Mouse (Mus musculus): Measurements from ENCODE around the gene Il33. TPM values are rescaled to one million over a fixed set of nuclear protein-coding genes. Genes with fewer than 3 reads are reported as not detected.

Il33 gene
- polyA plus RNA-seq (2016; fragmentation: Nextera tagmentation; extraction: Ambion mirVana), result 1.0 TPM in 2 replicates

DNA sequence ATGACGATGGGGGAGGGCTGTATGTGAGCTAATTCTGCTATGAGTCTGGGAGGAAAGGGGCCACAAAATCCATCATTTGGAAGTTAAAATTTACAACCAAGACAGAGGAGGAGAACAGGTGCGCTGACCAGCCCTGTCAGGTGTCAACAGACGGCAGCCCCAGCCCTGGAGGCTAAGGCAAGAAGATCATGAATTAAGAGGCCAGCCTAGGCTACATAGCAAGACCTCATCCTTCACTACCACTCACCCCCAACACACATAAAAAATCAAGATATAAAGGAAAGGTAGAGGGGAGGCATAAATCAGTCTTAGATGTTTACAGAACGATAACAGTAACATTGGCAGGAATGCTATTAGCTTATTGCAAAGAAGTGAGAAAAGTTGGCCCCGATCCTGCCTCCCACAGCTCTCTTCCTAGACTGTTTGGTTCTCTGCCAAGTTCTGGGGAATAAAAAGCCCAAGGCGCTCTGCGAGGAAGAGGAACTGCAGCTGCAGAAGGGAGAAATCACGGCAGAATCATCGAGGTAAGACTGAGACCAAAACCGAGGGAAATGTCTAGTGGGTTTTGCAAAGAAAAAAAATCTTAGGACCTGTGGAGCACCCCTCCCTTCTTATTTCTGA lies at the start of gene Il33:
Gene Il33 (plus strand): TSS at position 477 of the 621 bp plus-strand sequence.
- 63% methylated on average over 10 of the region's 10 CpGs for WGBS
- no peak within 1 kb of the TSS for H3K27ac ChIP-seq

DNA sequence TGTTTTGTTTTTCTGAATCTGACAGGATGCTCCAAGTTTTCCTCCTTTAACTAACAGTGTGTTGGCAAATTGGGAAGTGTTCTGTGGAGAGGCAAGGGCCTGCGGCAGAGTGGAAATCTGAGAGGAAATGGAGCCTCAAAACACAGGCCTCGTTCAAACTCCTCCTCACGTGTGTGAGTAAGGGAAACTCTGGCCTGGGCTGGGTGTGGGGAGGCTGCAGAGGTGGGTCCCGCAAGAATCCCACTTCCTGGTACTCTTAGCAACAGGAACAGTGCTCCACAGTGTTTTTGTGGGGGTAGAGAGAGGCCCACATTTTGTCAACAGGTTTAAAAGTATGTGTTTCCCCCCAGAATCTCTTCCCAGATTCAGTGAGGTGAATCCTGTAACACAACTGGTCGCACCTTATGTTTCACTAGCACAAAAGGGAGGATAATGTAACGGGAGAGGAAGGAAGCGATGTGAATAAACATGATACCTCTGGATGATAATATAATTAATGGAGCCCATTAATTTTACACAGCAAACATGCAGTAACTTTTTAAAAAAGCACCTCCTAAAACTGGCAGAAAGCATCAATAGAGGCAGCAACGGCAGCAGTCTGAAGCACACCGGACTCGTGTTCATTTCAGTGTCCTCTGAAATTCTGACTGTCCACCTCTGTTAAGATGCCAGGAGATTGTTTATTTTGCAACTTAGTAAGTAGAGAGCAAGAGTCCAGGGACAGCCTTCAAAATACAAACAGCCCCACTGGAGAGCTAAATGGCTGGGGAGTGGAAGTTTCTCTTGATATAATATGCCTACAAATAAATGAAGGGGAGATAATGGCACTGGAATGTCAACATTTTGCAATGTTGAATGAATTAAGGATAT lies 47.3 kb upstream of the Il33 start:
- Histone ChIP-seq H3K4me3 (no peak overlapping the region), H3K4me2 (replicated peaks) (no peak overlapping the region), H3K9me3 (0 out of 2 replicates have a peak, but pooled peaks cover 5% of the 10 kb centered on the region), H3K36me3 (no peaks in the 10 kb centered on the region), H3K4me1 (no peaks in the 10 kb centered on the region), H3K9ac (no peak overlapping the region), H3K27me3 (replicated peaks) (no peaks in the 10 kb centered on the region), H3K27ac (no peak overlapping the region)
- no peak for ATAC-seq (ENCODE audit: low FRiP score, low read depth)
- 80% methylated on average over 10 of the region's 10 CpGs for WGBS

More for the DNA sequence above, at the start of gene Il33:
- Histone ChIP-seq H3K9ac (no peak within 1 kb of the TSS), H3K36me3 (no peaks in the 10 kb centered on the region), H3K4me3 (no peak within 1 kb of the TSS), H3K4me1 (no peaks in the 10 kb centered on the region), H3K9me3 (no peaks in the 10 kb centered on the region), H3K4me2 (replicated peaks) (no peak within 1 kb of the TSS), H3K27me3 (replicated peaks) (no peaks in the 10 kb centered on the region)
- ATAC-seq (ENCODE audit: low FRiP score, low read depth), result no peak

DNA sequence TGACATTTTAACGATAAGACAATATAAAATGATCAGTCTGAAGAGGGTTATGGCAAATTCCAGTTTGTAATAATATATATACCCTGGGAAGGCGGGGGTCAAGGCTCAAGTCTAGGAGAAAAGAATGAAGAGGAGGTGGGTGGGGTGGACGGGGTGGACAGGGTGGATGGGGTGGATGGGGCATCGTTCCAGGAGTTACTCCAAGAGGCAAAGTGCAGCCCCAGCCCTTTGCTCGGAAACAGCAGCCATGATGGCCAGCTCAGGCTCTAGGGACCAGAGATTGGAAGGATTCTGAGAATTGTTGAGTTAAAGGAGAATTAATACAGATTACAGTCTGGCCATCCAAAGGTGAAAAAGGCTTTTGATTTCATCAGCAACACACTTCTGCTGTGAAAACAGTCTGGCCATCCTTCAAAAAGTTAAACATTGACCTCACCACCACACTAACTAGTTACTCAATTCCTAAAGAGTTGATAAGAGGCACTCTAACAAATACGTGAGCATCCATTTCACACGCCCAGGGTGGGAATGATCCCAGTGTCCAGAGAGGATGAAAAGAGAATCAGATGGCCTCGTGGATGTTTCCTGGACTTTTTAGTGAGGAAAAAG lies 45.9 kb upstream of the Il33 start:
- no peak for ATAC-seq (ENCODE audit: low FRiP score, low read depth)
- H3K27ac ChIP-seq, result no peak overlapping the region
- no peaks in the 10 kb centered on the region for H3K27me3 ChIP-seq (replicated peaks)
- H3K4me1 ChIP-seq, result no peaks in the 10 kb centered on the region
- H3K36me3 ChIP-seq, result no peaks in the 10 kb centered on the region
- H3K9me3 ChIP-seq, result 0 out of 2 replicates have a peak, but pooled peaks cover 5% of the 10 kb centered on the region
- H3K4me2 ChIP-seq (replicated peaks), result no peak overlapping the region
- no peak overlapping the region for H3K9ac ChIP-seq
- H3K4me3 ChIP-seq, result no peak overlapping the region
- WGBS, result 84% methylated on average over 8 of the region's 8 CpGs

DNA sequence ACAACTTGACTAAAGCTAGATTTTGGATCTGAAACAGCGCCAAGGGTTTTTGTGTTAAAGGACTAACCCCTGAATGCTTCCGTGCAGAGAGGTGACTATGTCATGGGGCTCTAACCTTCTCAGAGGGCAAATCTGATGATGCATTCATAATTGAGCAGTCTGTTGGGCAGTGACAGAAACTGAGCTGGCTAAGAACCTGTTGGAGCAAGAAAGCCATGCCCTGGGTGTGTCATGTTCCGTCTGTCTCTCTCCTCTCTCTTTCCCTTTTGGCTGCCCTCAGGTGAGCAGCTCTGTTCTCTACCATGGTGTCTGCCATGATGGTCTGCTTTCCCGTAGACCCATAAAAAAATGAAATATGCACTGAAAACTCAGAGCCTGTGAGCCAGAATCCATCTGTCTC lies 44.0 kb upstream of the Il33 start:
- WGBS, result 92% methylated on average over 4 of the region's 4 CpGs
- no peak overlapping the region for H3K4me3 ChIP-seq

DNA sequence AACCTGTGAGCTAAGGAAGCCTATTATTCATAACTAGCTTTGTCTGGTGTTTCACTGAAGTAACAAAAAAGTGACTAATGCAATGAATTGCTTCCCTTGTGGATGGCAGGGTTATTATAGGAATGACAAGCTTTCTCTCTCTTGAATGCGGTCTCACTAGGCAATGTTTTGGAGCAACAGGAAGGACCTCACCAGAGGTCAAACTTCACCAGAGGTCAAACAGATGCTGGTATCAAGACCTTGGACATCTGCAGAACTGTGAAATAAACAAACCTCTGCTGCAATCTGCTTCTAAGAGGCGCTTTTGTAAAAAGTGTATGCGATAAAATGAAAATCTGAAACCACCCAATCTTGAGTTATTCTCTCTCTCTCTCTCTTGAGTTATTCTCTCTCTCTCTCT lies 42.2 kb upstream of the Il33 start:
- Histone ChIP-seq H3K27me3 (replicated peaks) (no peaks in the 10 kb centered on the region), H3K4me2 (replicated peaks) (no peak overlapping the region), H3K36me3 (no peaks in the 10 kb centered on the region), H3K9me3 (no peaks in the 10 kb centered on the region), H3K4me3 (no peak overlapping the region), H3K9ac (no peak overlapping the region), H3K4me1 (no peaks in the 10 kb centered on the region), H3K27ac (no peak overlapping the region)
- 87% methylated on average over 3 of the region's 3 CpGs for WGBS
- no peak for ATAC-seq (ENCODE audit: low FRiP score, low read depth)

More for the DNA sequence above, 44.0 kb upstream of the Il33 start:
- Histone ChIP-seq H3K4me2 (replicated peaks) (no peak overlapping the region), H3K36me3 (no peaks in the 10 kb centered on the region), H3K4me1 (no peaks in the 10 kb centered on the region), H3K9me3 (no peaks in the 10 kb centered on the region), H3K27ac (no peak overlapping the region), H3K9ac (no peak overlapping the region), H3K27me3 (replicated peaks) (no peaks in the 10 kb centered on the region)
- no peak for ATAC-seq (ENCODE audit: low FRiP score, low read depth)

DNA sequence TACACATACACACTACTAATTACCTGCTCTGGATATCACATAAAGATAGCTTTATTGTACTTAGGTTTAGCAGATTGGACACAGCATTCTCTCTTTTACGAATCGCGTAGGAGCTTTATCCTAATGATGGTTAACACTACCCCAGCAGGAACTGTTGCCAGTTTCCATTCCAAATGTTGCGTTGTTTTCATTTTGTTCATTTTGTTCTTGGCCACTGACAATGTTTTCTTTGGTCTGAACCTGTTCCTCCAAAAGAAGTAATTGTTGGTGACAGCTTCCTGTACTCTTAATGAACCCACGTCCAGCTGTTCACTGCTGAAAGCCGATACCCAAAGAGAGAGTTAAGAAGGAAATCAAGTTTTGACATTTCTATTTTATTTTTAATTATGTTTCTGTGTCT lies 39.4 kb upstream of the Il33 start:
- no peak for ATAC-seq (ENCODE audit: low FRiP score, low read depth)
- Histone ChIP-seq H3K27ac (no peak overlapping the region), H3K9ac (no peak overlapping the region), H3K4me3 (no peak overlapping the region), H3K36me3 (no peaks in the 10 kb centered on the region), H3K27me3 (replicated peaks) (no peaks in the 10 kb centered on the region), H3K9me3 (no peaks in the 10 kb centered on the region), H3K4me1 (no peaks in the 10 kb centered on the region), H3K4me2 (replicated peaks) (no peak overlapping the region)
- WGBS, result 89% methylated on average over 6 of the region's 6 CpGs

DNA sequence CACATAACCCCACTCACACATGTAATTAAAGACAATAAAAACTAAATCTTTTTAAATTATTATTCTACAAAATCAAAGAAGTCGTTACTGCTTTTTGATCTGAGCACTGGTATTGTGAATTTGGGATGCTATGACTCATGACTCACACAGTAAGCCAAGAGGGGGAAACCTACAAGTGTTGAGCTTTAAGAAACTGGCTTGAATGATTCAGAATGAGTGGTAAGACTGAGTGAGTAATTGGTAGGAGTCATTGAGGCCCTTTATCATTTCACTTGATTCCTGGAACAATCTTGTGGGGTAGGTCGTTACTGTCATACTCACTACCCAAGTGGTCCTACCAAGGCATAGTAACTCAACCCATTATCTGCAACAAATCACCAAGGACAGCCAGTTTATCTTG lies 37.4 kb upstream of the Il33 start:
- 87% methylated on average over 2 of the region's 2 CpGs for WGBS
- H3K4me3 ChIP-seq, result no peak overlapping the region
- no peaks in the 10 kb centered on the region for H3K9me3 ChIP-seq
- H3K4me2 ChIP-seq (replicated peaks), result no peak overlapping the region
- H3K36me3 ChIP-seq, result no peaks in the 10 kb centered on the region
- H3K27ac ChIP-seq, result no peak overlapping the region
- H3K4me1 ChIP-seq, result no peaks in the 10 kb centered on the region
- H3K27me3 ChIP-seq (replicated peaks), result no peaks in the 10 kb centered on the region
- no peak for ATAC-seq (ENCODE audit: low FRiP score, low read depth)
- H3K9ac ChIP-seq, result no peak overlapping the region

DNA sequence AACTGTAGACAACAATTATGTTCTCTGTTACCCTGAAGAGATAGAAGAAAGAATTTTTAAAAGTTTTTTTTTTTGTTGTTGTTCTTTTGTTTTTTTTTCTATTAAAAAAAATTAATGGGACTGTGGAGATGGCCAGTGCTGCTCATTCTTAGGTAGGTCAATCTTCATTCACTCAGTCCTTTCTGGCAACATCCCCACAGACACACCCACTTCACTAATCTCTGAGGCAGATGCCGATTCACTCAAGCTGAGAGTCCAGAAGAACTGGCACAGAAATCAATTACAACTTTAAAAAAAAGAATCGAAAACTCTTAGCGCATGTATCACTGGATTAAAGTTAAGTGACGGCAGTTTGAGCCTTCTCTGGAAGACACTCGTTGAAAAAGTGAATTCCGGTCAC lies 36.0 kb upstream of the Il33 start:
- H3K4me1 ChIP-seq, result no peaks in the 10 kb centered on the region
- ATAC-seq (ENCODE audit: low FRiP score, low read depth), result no peak
- no peak overlapping the region for H3K27ac ChIP-seq
- 92% methylated on average over 6 of the region's 6 CpGs for WGBS
- no peaks in the 10 kb centered on the region for H3K27me3 ChIP-seq (replicated peaks)
- H3K36me3 ChIP-seq, result no peaks in the 10 kb centered on the region
- H3K4me2 ChIP-seq (replicated peaks), result no peak overlapping the region
- no peak overlapping the region for H3K9ac ChIP-seq
- no peaks in the 10 kb centered on the region for H3K9me3 ChIP-seq
- H3K4me3 ChIP-seq, result no peak overlapping the region

DNA sequence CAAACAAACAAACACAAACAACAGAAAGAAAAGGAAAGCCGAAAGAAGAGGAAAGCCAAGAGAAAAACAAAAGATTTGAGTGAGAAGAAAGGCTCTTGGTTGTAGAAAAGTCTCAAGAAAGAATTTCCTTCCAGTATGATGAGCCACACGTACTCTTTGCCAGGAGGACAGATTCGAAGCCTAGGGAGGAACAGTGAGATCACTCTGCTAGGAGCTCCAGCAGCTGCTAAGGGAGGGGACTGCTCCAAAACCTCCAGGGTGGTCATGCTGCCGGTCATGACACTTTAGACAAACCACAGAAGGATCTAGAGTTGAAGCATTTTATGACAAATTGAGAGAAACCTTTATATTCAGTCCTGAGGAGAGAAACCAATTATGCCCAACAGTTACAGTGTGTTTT lies 32.9 kb upstream of the Il33 start:
- Histone ChIP-seq H3K9me3 (no peaks in the 10 kb centered on the region), H3K27me3 (replicated peaks) (no peaks in the 10 kb centered on the region), H3K36me3 (no peaks in the 10 kb centered on the region), H3K4me3 (no peak overlapping the region), H3K9ac (no peak overlapping the region), H3K4me2 (replicated peaks) (no peak overlapping the region), H3K4me1 (no peaks in the 10 kb centered on the region), H3K27ac (no peak overlapping the region)
- 75% methylated on average over 4 of the region's 4 CpGs for WGBS
- no peak for ATAC-seq (ENCODE audit: low FRiP score, low read depth)

DNA sequence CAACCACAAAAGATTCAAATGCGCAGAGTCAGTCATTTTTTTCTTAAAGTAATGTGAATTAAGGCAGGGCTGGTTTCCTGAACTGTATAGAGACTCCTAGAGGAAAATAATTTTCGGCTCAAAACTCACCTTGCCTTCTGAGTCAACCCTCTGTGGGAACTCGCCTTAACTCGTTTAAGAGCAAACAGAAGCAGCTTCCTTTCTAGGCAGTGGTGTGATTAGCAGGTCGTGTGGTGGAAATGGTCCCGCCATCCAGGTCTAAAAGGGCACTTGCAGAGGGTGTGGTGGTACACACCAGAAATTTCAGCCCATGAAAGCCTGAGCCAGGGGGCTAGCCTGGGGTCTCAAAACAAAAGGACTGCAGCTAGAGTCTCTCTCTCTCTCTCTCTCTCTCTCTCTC lies 32.1 kb upstream of the Il33 start:
- H3K4me2 ChIP-seq (replicated peaks), result no peak overlapping the region
- 78% methylated on average over 6 of the region's 6 CpGs for WGBS
- no peaks in the 10 kb centered on the region for H3K36me3 ChIP-seq
- no peaks in the 10 kb centered on the region for H3K9me3 ChIP-seq
- no peaks in the 10 kb centered on the region for H3K27me3 ChIP-seq (replicated peaks)
- no peak overlapping the region for H3K4me3 ChIP-seq
- H3K27ac ChIP-seq, result no peak overlapping the region
- ATAC-seq (ENCODE audit: low FRiP score, low read depth), result no peak
- no peak overlapping the region for H3K9ac ChIP-seq
- no peaks in the 10 kb centered on the region for H3K4me1 ChIP-seq

DNA sequence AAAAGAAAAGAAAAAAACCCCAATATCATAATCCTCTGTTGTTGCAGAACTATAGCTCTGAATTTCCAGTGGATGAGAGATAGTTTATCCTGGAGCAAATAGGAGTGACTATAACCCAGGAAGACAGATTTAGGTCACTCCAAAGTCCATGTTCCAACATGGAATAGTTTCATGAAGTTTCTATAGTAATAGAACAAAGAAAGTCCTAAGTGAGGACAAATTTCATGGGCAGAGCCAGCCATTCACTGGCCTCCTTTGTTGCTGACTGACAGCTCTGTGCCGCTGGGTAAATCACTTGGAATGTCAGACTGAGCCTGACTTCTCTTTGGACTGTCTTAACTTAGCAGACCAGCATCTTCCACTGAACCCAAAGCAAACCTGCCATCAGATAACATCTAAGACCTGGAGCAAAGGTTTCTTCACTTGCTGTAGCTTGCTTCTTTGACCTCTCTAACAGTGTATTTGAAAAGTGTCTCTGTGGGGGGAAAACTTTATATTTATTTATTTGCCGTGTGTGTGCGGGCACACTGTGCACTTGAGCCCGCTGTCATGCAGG lies 31.1 kb upstream of the Il33 start:
- Histone ChIP-seq H3K4me3 (no peak overlapping the region), H3K36me3 (no peaks in the 10 kb centered on the region), H3K9ac (no peak overlapping the region), H3K27me3 (replicated peaks) (no peaks in the 10 kb centered on the region), H3K4me1 (no peaks in the 10 kb centered on the region), H3K9me3 (no peaks in the 10 kb centered on the region), H3K27ac (no peak overlapping the region), H3K4me2 (replicated peaks) (no peak overlapping the region)
- 83% methylated on average over 4 of the region's 4 CpGs for WGBS
- no peak for ATAC-seq (ENCODE audit: low FRiP score, low read depth)

DNA sequence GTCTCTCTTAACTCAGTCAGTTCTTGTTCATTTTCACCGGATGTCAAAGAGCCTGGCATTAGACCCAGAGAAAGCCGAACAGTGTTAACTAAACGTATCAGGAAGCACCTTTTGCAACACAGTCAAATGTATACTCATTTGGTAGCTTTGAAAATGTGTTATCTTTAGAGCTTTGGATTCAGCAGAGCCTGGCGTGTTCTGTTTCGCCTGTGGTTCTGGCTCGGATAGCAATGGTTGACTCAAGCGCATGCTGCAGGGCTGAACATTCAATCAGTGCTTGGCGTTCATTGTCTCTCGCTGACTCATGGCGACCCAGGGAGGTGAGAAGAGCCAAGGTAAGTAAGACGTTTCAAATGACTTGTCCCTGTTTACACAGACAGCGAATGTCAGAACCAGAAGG lies 30.5 kb upstream of the Il33 start:
- ATAC-seq (ENCODE audit: low FRiP score, low read depth), result no peak

More for the DNA sequence above, 30.5 kb upstream of the Il33 start:
- H3K27me3 ChIP-seq (replicated peaks), result no peaks in the 10 kb centered on the region
- no peaks in the 10 kb centered on the region for H3K4me1 ChIP-seq
- H3K27ac ChIP-seq, result no peak overlapping the region
- H3K4me3 ChIP-seq, result no peak overlapping the region
- WGBS, result 90% methylated on average over 12 of the region's 12 CpGs
- H3K9me3 ChIP-seq, result no peaks in the 10 kb centered on the region; the same call in 1 of the 2 replicates
- no peaks in the 10 kb centered on the region for H3K36me3 ChIP-seq
- no peak overlapping the region for H3K9ac ChIP-seq
- no peak overlapping the region for H3K4me2 ChIP-seq (replicated peaks)

Measured in neural tube, embryonic 12.5 days (tissue).